Mouse (Mus musculus): ENCODE results near the gene Lrrc4. TPM values are rescaled to one million over a fixed set of nuclear protein-coding genes. Genes with fewer than 3 reads are reported as not detected.

Lrrc4 gene
- total RNA-seq, 2 experiments from 2014 or later = 0.31 to 0.41 TPM

DNA sequence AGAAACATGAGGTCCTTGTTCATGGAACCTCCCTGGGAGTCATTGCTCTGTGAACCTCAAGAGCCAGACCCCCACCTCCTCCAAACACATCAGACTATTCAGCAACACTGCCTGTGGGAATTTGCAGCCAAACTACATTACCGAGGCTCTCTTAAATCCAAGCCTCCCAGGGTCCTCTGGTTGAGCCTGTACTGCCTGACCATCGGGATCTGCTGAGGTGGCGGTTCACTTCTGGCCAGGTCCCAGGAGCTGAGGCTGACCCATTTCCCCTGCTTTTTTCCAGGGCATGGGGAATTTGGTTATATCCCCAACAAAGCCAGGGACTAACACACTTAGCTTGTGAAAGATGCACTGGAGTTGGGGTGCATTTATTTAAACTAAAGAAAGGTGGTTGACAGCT is 4.0 kb downstream of the Lrrc4 start:
- DNase-seq = no peak
- intact Hi-C loops (cut with DNase I) = no loop called here

DNA sequence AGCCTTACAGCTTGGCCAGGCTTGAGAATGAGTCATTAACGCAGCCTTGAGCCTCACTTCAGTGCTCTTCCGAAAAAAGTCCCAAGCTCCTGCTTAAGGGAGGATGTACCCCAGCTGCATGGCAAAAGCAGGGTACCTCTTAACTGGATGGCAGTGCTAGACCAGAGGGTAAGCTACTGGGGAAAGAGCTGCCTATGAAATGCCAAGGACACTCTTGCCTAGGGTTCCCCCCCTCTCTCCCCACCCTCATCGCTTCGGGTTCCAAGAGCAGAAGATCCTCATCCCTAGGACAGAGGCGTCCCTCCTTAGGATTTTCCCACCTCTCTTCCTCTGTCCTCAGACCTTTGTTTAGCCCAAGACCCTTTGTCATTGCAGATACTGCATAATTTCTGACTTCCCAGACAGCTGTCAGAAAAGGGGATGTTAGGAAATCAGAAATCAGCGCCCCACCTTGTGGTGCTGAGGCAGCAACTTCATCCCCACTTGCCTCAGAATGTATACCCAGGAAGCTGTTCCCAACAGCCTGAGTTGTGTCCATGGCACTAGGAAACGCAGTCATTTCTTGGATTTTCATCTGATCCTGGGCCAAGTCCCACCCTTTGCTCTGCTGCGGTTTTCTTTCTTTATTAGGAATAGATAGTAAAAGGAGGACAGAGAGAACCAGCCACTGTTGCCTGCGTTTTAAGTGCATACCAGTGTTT is 4.7 kb downstream of the Lrrc4 start:
- intact Hi-C loops (cut with DNase I) = no loop called here
- DNase-seq = no peak

DNA sequence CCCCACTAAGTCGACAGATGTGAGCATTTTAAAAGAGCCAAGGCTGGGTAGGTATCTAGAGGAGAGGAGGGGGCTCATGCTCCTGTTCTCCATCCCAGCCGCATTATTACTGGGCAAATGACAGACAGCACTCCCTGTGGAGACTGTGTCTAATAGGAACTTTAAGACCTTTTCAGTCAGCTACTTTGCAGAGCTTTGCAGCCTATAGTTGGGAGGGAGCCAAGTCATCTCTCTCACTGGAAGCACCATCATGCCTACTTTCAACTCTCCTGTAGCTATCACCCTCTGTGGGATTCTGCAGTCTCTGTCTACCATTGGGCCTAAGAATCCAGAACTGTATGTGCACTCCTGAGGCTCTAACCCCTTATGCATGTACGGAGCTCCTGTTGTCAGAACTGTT is 5.7 kb downstream of the Lrrc4 start:
- DNase-seq = no peak
- intact Hi-C loops (cut with DNase I) = no loop called here

DNA sequence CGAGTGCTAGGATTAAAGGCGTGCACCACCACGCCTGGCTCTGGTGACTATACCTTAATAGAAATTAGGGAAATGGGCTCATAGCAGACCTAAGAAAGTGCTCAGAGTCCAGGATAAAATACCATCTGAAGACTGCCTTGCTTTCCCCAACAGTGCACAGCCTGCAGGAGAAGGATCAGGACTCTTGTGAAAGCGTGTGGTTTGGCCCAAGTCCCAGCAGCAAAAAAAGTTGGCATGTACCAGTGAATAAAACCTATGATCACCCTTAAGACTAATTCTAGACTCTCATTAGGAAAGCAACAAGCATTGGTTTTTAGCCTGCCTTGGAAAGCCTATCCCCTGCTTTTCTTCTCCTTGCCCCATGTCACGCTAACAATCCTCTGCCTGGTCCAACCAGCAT is 7.7 kb downstream of the Lrrc4 start:
- DNase-seq = peak in 1 of 2 experiments; percentile 40

DNA sequence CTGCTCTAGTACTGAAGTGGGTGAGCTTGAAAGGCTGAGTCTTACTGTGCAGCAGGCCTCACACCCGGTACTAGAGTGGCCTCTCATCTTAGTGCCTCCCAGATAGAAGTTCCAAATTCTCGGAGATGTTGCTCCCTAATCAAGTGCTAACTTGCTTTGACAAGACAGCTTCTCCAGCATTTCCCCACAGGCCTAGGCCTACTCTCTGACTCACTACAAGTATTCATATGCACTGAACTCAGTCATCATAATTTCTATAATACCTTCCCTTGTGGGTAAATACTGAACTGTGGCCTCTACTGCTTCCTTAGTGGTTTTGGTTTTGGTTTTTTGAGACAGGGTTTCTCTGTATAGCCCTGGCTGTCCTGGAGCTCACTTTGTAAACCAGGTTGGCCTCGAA is 8.2 kb downstream of the Lrrc4 start:
- DNase-seq = no peak
- intact Hi-C loops (cut with DNase I) = no loop called here

More for the DNA sequence above, 7.7 kb downstream of the Lrrc4 start:
- intact Hi-C loops (cut with DNase I) = no loop called here

DNA sequence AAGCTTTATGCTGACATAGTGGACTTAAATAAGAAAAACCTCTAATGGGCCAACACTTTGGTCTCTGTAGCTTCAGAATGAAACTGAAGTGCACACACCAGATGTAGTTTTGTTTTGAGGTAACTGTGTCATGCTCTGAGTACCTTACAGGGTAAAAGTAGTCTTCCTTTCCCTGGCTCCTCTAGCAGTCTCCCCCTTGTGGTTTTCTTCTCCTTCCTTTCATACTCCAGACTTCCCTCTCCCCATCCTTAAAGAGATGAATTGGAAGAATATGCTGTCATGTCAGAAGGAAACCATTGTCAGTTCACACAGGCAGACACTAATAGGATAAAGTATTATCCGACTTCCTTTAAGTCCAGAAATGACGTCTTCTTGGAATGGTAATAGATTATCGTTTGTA is 9.3 kb downstream of the Lrrc4 start:
- DNase-seq = no peak
- intact Hi-C loops (cut with DNase I) = no loop called here

DNA sequence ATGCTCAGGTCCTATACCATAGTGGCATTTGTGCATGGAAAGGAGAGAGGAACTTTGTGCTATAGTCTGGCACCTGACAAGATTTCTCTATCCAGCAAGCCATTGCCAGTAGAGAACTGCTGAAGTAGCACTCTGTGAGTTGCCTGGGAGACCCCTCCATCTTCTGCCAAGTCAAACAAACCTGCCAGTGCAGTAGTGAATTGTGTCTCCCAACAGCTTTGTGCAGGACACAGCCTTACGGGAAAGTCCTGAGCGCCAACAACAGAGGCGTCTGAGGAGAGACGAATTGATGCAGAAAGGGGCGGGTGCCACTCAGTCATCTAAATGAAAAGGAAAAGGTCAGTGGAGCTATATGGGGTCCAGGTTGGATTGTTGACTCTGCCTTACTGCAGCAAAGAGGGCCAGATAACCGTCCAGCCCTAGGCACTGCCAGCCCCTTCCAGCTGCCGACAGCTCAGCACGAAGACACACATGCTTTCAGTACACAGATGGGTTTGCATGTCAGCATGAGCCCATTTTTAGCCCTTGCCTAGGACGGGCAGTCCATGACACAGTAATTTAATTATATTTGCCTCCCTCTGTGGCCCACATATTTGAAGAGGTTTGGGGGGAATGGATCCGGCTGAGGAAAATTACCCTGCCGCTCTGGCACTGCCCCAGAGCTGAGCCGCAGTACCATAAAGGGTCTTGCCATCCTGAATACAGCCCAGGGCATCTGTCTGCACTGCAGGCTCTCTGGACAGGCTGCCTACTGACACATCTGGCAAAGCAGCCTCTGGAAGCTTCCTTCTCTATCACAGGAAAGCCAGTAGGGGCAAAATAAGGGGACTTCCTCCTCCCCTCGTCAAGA is 11.8 kb downstream of the Lrrc4 start:
- no peak for DNase-seq
- intact Hi-C loops (cut with DNase I) = no loop called here

DNA sequence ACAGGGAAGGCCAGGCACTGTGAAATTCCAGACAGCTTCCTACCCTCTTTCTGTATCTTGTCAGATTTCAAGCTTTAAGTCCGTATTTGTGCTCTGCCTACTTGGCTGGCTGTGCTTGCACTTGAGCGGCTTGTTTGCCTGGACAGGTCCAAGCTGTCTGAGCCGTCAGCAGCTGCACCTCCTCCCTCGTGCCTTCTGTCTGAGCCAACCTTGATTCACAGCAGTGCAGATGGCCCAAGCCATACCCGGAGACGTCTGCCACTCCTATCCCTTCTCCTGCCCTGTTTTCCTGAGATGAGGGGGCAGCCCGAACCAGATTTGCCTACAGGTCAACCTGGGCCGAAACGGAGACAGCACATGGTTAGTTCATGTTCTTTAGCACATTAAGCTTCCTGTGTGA is 14.5 kb downstream of the Lrrc4 start:
- intact Hi-C loops (cut with DNase I) = no loop called here
- DNase-seq = peak in 1 of 2 experiments; percentile 16

DNA sequence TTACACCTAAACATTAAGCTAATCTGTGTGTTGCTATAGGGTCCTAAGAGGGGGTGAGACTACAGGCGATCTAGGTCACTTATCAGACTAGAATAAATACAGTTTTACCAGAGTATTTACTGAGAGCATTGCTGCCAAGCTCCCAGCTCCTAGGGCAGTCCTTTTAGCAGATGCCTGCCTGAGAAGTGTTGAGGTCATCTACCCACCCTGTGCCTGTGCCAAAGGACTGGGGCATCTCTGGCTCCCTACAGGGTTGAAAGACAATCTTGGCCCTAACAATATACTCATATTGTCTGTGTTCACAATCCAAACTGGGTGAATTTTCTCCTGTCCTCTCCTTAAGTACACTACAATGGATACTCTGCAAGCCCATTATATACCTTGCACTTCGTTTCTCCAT is 16.7 kb downstream of the Lrrc4 start:
- intact Hi-C loops (cut with DNase I) = no loop called here
- DNase-seq = no peak

DNA sequence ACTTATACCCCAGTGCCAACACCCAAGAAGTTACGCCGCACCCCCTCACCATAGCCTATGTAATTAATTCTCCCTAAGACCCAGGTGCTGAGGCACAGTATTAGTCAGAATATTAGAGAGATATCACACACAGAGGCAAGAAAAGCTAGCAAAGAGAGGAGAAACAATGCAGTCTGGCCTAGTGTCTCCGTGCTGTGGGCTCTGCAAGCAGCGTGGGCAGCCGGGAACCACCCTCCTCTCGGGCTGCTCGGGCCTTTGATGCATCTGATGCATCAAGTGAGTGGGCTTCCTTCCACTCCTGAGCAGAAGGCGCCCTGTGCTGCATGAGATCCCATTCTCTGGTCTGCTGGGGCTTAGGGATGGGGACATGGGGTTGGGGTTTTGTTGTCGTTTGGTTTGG is 18.5 kb downstream of the Lrrc4 start:
- DNase-seq = no peak
- intact Hi-C loops (cut with DNase I) = no loop called here

DNA sequence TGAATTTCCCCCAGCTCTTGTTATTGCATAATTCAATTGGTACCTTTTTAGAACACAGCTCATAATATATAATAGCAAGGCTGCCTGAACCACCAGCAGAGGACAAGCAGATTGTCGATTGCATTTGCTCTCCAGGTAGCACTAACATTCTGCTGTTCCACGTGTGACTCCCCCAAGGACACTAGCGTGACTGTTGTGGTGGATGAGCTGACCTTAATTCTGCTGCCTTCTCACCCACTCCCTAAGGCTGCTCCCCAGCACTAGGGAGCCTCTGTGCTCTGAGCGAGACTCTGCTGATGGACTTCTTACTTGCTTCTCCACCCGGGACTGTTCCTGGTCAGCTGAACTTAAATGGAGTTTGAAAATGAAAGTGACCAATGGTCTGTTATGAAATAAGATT is 26.8 kb downstream of the Lrrc4 start:
- intact Hi-C loops (cut with DNase I) = no loop called here
- DNase-seq = no peak

DNA sequence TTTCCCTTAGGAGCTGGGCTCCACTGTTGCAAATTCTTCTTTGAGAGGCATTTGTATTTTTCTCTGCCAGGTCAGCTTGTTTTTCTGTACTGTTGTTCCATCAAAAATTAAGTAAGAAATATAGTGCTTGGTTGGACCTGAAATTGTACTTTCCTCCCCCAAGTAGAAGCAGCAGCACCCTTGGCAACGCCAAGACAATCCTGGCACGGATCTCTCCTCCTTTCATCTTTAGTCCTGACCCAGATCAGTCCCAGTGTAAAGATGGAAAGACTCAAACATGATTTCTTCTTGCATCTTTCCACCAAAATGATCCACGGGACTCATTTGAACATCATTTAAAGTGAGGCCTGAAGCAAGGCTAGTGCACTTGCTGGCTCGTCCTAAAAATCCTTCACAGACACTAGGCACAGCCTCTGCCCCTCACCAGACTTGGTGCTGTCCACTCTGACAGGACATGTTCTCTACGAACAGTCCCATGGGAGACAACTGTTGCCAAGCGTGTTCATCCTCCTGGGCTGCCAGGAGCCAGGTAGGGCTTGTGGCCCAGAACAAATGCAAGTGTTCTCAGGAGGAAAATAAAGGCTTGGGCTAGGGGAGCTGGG is 27.8 kb downstream of the Lrrc4 start:
- intact Hi-C loops (cut with DNase I) = no loop called here
- DNase-seq = no peak

DNA sequence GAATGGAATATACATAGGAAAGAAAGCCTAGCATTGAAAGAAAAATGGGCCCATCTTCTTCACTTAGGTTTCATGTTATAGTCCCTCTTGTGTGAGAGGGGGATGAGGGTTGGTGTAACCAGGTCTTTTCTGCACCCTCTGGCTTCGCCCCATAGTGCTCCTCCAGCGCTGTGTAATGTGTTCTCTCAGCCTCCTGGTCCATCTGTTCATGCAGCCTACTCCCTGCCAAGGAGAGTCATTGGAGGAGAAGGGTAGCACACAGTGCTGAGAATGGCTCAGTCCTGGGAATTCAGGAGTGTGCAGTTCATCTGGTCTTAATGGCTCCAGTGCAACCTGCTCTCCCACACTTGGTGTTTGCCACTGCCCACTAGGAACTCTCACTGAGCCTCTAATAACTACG is 30.6 kb downstream of the Lrrc4 start:
- intact Hi-C loops (cut with DNase I) = no loop called here
- no peak for DNase-seq

DNA sequence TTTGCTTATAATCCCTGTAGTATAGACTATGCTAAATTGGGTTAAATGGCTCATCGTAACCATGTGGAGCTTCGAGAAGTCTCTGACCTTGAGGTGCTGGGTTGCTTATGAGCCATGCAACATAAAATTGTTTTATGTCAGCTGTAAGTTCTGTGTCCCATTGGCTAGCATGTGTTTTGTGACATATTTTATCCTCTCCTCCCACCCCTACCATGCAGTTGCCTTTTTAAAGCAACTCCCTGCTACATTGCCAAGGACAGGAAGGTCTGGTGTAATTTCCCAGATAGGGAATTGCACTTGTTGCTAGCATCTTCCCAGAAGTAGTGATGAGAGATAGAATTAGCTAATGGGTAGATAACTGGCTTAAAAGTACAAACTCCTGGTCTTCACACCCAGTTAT is 31.7 kb downstream of the Lrrc4 start:
- intact Hi-C loops (cut with DNase I) = no loop called here
- DNase-seq = no peak

DNA sequence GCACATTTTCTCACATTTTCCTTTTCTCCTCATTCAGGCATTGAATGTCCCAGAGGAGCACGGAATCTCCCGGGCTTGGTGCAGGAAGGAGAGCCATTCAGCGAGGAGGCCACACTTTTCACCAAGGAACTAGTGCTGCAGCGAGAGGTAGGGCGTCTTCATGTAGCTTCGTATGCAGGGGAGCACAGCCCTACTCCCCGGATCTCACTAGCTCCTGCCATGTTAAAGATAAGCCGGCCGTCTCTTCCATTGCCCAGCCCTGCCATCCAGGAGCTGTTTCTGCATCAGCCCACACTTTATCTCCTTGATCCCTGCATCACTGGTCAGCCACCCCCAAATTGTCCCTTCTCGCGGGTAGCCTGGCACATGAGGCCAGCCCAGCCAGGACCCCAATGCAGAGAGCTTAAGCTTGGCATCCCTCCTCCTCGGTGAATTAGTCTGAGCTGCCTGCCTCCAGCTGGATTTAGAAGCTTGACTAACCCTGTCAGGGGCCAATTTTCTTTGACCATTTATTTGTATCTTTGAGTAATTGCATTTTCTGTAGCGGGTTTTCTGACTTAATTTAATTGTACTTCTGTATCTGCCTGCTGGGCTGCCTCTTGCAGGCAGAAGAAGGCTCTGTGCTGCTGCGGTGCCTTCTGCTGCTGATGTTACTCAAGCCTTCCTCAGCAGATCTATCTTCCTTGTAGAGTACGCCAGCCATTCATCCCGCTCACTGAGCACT is 35.6 kb downstream of the Lrrc4 start:
- DNase-seq = no peak
- intact Hi-C loops (cut with DNase I) = no loop called here

DNA sequence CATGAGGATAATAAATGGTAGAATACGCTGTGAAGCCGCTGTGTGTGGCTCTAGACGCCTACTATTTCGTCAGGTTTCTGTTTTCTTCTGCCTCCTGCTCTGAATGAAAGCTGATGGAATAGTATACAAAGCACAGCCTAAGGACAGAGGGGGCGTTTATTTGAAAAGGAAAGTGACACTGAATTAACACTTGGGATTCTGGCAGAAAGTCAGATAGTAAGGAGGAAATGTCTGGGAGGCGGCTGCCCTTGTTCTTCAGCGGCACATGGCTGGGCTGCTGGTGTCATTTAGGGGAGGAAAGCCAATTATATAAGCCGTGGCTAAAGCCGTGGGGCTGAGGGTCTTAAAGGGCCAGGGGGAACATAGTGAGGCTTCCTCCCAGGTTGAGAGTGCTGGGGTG is 36.2 kb downstream of the Lrrc4 start:
- intact Hi-C loops (cut with DNase I) = no loop called here

DNA sequence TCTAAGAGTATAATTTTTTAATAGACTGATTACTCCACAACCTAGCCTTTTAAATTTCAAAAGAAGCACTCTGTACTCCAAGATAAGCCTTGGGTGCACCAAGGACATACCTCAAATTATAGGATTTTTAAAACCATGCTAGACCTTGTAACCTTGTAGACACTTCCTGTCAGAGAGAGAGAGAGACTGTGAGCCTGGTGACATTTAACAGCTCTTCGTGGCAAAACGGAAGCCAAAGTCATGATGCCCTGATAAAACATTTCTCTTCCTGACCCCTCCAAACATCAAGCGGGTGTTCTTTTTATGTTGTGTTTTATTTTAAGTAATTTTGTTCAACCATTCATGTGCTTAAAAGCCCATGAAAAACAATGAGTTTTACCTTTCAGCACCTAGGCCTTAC is 39.7 kb downstream of the Lrrc4 start:
- no peak for DNase-seq
- intact Hi-C loops (cut with DNase I) = no loop called here

More for the DNA sequence above, 36.2 kb downstream of the Lrrc4 start:
- no peak for DNase-seq

DNA sequence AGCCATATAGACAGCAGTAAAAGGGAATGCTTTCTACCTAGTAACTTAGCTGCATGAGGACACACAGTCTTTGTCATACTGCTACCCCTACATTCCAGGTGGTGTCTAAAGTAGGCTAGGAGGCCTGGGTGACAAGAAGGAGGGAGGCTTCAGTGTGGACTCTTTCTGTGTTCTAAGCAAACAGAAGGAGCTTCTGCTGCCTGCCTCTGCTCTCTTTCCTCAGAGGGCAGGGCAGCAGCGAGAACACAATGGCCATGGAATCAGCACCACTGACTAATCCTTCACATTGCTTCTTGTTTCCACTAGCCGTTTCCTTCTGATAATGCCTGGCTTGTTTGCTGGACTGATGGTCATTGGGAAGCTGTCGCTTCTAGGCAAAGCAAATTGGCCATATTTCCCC is 40.4 kb downstream of the Lrrc4 start:
- intact Hi-C loops (cut with DNase I) = no loop called here
- DNase-seq = no peak

DNA sequence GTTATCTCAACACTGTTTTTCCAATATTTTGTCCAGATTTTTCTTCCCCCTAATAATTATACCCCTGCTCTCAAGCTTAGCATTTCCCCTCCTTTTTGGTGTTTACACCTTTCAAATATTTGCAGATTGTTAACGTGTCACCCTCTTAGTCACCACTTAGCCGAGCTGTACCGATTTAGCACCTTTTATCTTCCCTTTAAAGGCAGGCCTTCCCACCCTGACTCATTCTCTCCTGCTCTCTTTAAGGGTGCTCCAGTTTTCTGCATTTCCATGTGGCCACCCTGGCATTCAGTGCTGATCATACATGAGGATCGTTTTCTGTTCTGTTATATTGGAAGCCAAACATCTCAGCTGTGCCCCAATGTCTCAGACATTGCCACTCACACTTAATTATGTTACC is 41.9 kb downstream of the Lrrc4 start:
- DNase-seq = no peak

DNA sequence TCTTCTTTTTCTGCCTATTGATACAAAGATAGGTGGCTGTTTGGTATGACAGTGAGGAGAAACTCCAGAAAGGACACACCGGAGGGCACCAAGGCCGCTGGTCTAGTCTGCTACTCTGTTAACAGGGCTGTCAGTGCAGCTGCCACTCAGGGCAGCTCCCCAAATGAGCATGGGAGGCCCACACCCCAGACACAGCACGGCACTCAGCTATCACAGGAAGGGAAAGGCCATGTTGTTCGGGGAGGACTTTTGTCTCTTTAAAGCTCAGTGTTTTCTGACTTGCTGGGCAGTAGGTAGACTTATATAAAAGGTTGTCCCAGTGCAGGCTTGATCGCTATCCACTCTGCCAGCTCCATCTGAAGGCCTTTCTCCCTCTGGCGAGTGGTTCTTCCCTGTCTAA is 44.4 kb downstream of the Lrrc4 start:
- intact Hi-C loops (cut with DNase I) = no loop called here
- no peak for DNase-seq

More for the DNA sequence above, 41.9 kb downstream of the Lrrc4 start:
- intact Hi-C loops (cut with DNase I) = no loop called here

DNA sequence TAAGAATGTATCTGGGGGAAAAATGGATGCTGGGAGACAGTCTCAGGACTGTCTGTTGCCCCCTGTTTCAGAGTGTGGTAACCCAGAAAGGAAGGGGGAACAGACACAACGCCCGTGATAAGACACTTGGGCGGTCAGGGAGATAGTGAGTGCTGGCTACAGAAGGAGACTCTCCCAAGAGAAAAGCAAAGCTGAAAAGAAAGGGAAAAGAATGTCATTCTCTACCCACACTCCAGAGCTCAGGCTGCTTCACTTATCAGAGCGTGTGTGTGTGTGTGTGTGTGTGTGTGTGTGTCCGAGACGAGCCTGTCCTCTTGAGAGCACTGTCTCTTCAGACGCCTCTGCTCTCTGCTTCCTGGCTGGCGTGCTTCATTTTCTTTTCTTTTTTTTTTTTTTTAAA is 45.8 kb downstream of the Lrrc4 start:
- intact Hi-C loops (cut with DNase I) = no loop called here
- DNase-seq = no peak
